Mouse (Mus musculus): ENCODE measurements around the gene Ooep.
"Not testable (repeated sequence)": the region's sequence is repeated elsewhere in the genome, so short reads cannot be mapped to it uniquely, and the experiment has no call there.

Ooep gene

DNA sequence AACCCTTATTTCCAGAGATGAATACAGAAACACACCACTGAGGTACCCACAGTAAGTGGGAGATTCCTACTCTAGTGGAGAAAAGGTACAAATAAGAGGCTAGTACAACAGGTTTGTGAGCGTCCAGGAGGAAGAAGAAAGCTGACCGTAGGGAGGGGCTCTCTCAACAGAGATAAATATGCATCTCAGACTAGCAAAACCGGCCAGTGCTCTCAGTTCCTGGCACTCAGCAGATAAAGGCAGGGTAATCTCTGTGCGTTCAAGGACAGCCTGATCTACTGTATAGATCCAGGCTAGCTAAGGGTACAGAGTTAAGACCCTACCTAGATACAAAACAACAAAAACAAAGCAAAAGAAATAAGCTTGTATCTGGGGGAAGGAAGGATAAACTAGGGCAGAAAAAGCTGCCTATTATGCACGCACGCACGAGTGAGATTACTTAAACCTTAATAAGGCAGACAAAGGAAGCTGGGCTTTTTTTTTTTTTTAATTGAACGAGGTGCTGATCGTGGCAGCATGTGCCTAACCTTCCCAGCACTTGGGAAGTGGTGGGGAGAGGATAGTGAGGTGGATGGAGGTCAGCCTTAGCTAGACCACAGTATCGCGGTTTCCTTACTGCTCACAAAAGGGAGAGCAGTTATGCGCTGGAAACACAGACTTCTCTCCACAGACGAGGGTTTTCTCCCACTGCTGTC, 12.5 kb downstream of the Ooep start:
- no peak for DNase-seq (ENCODE audit: low spot score)

DNA sequence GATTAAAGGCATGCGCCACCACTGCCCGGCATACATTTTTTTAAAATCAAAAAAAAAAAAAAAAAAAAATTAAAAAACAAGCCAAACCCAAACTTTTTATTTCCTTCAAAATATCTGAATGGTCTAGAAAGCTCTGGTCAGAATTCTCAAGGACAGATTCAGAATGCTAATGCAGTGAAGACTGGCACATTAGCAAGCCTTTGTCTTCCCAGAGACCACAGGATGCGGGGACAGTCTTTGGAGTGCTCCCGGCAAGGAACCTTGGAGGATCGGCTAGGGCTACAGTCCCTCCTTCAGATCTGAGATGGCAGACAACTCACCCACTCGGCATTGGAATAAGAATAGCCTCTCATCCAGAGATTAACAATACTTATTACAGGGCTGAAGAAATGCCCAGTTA, 13.8 kb downstream of the Ooep start:
- no peak for DNase-seq (ENCODE audit: low spot score)

DNA sequence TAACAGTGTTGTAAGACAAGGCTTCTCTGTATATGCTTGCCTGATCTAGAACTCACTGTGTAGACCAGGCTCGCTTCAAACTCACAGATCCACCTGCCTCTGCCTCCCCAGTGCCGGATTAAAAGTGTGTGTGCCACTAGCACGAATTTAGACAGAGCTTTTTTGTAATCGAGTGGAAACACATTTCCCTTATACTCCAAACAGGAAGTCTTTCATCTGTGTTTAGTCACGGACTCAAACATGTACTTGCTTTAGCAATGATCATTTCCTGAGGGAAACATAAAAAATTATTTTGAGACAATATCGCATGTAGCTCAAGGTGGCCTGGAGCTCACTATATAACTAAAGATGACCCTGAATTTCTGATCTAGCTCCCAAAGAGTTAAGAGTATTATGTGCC, 15.2 kb downstream of the Ooep start:
- no peak for DNase-seq (ENCODE audit: low spot score)

DNA sequence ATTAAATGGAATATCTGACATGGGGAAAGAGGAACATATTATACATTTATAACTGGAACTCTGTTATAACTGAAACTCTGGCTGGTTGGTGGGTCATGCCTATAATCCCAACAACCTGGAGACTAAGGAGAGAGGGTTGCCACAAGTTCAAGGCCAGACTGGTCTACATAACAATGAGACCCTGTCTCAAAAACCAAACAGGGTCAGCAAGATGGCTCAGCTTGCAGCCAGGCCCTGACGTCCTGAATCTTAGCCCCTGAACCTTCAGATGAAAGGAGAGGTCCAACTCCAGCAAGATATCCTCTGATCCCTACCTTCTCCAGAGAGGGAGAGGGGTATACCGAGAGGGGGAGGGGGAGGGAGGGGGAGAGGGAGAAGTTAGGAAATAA, 18.0 kb downstream of the Ooep start:
- no peak for DNase-seq (ENCODE audit: low spot score)

DNA sequence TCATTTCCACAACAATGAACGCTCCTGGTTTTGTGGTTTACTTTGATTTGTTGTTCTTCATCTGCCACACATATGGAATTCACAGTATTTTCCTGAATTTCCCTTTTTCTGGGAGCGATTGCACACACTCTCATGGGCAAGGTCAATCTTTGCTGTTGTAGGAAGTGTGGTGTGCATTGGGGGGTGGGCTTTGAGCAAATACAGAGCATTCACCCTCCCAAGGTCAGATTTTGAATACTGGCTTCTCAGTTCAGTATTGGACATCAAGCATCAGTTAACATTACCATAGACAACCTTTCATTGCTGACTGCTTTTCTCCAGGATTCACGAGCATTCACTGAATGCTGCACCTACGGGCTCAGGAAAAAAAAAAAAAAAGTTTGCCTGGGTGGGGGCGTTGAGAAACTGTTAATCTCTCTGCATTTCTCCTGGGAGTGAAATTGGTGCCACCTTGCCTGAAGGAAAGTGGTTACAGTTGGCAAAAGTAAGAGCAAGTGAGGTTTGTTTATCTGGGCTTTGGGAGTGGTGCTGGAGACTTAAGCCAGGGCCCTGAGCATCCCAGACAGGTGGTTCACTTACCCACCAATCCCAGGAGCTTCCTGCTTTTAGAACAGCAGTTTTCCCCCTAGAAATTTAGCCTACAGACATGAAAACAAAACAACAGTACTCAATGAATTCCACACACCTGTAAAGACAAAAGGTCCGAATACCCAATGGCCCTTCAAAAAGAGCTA, 18.6 kb downstream of the Ooep start:
- DNase-seq (ENCODE audit: low spot score) = no peak

DNA sequence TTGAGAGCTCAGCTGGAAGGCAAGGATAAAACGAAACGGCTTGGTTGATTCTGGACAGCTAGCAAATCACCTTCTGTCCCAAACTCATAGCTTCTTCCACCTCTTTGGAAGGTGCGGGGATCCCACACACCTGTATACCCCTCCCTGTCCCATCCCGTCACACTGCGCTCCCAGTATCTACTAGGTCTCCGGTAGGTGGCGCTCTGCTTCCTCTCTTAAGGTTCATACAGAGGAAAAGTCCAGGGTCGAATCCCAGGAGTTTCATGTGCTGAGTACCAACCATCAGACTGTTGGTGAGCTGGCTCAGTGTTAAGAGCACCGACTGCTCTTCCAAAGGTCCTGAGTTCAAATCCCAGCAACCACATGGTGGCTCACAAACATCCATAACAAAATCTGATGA, 20.5 kb downstream of the Ooep start:
- peak; percentile 70 for DNase-seq (ENCODE audit: low spot score)

DNA sequence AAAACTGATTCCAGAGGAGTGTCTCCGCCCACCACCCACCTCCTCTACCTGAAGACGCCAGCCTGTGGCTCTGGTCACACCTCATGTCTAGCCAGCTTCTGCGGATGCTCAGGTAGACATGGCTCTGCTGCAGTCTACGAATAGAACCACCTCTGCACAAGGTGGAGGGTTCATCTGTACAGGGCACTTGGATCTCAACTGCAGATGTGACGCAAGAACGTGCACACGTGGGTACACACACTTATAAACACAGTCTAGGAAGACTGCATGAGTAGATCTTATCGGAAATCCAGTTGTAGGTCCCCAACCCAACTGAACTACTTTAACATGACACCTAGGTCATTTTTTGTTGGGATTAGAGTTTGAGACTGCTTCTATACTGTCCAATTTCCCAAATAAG, 22.9 kb downstream of the Ooep start, which contains the start of gene Gsta2:
Gene Gsta2, minus strand, starts transcription at position 178 of the 400 bp plus-strand sequence.
- DNase-seq (ENCODE audit: low spot score) = no peak

DNA sequence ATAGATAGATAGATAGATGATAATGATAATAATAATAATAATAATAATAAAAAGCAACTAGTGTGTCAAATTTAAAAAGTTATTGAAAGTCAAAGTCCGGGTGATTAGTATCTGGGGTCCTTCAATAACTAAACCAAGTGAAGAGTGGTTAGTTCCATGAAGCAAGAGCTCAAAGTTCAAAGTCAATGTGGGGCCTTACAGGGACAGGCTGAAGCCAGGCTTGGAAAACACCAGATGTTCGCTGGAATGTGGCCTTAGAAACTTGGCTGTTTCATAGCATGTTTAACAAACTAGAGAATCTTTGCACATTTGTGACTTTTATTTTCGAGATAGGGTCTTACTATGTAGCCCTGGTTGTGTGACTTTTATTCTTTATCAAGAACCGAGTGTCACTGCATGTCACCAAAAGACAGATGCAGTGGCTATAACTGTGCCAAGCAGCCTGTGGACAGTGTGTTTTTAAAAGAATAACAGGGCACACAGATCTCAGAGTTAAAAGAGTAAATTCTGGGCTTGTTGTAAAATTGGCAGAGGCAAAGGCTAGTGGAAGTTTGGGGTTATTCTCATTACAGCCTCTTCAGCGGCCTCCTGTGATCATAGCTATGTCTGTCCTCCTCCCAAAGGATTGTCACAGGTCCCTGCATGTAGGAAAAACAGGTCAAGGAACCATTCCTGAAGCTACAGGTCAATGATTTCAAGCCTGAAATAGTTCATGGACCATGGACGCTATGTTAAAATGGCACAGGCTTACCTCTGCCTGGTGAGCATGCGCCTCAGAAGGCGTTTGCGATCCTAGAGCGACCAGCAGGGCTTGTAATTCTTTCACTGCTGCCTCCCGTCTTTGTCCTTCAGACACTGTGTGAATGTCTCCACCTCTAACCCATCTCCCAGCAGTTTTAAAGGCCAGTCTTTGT, 23.6 kb downstream of the Ooep start:
- DNase-seq (ENCODE audit: low spot score) = no peak

DNA sequence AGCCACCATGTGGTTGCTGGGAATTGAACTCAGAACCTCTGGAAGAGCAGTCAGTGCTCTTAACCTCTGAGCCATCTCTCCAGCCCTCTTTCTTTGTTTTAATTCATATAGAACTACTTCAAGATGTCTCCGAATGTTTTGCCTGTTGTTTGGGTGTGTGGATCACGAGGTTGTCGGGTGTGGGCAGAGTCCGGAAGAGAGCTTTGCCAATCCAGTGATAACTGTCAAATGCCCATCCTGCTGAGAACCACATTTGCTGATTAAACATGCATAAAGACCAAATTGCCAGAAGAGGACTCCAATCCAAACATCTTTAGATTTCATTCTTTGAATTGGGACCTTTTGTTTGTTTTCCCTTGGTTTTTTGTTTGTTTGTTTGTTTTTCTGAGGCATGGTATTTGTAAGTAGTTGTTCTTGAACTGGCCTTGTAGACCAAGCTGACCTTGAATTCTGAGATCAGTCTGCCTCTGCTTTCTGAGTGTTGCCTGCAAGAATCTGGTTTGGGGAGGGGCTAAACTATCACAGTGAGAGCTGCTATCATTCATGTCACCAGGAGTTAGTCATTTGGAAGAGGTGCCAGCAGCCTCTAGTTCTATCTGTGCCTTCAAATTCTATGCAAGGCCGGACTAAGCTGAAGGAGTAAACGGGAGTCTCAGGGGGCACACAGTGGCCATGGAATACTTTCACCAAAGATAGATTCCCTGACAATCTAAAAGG, 26.9 kb downstream of the Ooep start:
- no peak for DNase-seq (ENCODE audit: low spot score)

DNA sequence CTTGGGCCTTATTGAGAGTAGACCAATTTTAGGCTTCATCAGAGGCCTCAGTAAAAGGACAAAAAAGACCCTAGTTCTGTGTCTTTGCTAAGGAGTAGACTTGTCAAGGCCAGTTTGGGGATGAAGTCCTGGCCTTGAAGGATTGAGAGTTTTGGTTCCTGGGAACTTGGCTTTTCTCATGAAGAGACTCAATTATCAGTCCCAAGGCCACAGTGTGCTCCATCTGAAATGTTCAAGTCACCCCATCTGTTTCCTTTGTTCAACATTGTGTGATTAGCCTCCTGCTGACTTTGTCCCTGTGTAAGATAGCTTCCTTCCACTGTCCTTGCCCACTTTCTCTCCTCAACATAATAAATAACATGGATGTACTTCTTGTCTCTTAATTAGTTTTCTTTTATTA, 28.5 kb downstream of the Ooep start:
- DNase-seq (ENCODE audit: low spot score) = peak; percentile 52

DNA sequence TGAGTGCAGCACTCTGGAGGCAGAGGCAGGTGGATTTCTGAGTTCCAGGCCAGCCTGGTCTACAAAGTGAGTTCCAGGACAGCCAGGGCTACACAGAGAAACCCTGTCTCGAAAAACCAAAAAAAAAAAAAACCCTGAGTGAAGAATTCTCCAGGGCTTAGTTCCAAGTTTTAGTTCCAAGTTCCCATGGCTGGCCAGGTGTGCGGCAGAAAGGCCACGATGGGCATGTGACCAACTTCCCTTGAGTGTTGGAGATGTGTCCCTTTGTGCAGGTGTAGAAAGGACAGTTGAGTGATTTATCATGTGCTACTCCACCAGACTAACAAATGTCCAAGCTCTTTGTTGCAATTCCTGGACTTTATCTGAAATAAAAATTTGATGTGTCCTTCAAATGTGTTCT, 29.4 kb downstream of the Ooep start:
- DNase-seq (ENCODE audit: low spot score) = not testable (repeated sequence)

DNA sequence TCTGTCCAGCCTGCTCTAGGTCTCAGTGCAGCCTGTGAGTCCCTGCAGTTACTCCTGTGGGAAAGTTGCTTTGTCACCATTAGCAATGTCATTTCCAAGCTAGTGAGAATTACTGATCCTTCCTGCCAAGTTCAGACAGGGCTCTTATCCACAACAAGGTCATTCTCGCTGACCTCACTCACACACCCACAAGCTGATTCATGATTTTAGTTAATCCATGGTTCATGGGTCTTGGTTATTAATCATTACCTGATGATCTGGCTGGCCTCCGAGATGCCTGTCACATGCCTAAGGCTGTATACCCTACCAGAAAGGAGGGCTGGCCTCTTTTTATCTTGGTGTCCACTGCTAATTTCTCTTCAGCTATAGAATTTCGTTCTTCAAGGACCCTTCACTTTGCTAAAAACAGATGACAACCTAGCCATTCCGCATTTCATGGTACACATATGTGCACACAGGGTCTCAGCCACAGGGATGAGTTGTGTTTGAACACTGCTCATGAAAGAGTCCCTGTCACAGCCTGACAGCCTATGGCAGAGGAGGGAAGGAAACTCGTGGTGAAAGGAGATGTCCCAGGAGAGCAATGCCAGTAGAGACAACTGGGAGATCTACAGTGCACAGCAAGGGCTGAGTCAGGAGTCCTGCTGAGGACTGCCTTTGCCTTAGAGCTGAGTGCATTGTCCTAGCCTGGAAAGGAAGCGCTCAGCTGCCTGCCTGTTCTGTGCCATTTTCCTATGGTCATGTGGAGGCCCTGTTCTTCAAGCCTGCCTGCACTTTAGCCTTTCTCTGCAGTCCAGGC, 30.1 kb downstream of the Ooep start:
- not testable (repeated sequence) for DNase-seq (ENCODE audit: low spot score)

DNA sequence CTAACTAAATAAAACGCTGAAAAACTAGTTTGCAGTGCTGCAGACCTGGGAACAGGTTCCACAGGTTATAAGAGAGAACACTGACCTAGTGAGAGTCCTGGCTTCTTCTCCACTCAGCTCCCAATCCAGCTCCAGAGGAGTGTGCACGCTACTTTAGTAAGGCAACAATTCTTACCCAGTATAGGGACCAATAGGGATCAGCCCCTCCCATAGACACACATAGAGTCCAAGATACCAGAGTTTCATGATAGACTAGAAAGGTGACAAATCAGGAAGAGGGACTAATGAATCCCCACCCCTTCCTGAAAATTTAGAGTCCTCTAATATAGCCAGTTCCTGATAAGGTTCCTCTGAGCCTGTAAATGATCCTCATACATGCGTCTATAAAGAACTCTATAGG, 31.5 kb downstream of the Ooep start:
- DNase-seq (ENCODE audit: low spot score) = no peak

DNA sequence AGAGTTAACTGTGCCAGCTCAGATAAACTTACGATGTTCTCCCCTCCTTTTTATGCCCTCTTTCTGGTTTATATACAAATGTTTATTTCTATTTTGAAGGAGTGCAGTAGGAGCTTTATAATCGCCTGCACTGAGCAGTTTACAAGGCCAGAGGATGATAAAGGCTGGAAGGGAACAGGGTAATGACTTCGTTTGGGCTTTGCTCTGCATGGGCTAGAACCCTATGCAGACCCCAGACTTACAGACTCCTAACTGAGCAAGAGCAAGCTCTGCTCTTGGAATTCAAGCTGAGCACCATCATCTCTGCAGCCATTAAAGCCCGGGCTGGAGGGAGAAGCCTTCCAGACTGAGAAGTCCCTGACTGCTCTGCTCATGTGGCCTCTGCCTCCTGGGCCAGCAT, 33.3 kb downstream of the Ooep start:
- DNase-seq (ENCODE audit: low spot score) = not testable (repeated sequence)

DNA sequence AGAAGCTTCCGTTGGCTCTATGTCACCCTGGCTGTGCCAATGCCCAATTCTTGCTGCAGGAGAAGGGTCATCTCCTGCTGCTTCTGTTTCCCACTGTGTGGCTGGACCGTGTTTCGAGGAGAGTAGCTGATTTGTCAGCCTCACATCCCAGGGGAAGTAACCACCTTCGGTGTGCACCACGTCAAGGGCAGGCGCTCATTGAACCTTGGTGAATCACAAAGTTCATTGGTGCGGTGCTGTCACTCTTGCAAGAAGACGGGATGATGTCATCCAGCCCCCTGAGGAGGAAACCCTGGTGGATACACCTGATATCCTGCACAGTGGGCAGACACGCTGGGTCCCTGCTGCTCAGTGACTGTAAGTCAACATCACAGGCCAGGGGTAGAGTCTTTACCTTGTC, 35.5 kb downstream of the Ooep start:
- not testable (repeated sequence) for DNase-seq (ENCODE audit: low spot score)

DNA sequence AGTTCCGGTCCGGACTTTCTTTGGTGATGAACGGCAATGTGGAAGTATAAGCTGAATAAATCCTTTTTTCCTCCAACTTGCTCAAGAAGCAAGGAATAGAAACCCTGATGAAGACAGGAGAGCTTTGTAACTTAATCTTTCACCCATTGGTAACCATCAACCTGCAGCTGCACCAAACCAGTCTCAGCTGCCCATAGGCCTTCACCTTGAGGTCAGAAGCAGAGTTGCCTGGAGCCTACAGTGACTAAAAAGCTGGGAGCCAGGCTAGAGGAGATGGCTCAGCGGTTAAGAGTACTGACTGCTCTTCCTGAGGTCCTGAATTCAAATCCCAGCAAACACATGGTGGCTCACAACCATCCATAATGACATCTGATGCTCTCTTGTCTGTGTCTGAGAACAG, 36.0 kb downstream of the Ooep start:
- DNase-seq (ENCODE audit: low spot score) = not testable (repeated sequence)

DNA sequence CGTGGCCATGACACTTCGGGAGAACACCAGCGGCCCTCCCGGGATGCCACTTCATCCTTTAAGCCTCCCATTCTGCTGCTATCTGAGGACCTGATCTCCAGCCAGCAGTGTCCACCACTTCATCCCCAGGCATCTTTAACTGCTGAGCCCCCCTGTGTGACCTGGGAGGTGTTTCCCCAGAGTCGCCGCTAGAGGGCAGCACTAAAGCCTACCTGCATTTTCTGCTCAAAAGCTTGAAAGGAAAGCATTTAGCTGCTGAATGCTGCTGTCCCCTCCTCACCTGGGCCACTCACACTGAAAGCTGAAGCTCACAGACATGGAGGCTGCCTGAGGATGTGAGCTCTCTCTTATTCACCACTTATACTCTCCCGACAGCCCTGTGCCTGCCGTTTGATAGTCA, 38.2 kb downstream of the Ooep start:
- DNase-seq (ENCODE audit: low spot score) = peak; percentile 38

DNA sequence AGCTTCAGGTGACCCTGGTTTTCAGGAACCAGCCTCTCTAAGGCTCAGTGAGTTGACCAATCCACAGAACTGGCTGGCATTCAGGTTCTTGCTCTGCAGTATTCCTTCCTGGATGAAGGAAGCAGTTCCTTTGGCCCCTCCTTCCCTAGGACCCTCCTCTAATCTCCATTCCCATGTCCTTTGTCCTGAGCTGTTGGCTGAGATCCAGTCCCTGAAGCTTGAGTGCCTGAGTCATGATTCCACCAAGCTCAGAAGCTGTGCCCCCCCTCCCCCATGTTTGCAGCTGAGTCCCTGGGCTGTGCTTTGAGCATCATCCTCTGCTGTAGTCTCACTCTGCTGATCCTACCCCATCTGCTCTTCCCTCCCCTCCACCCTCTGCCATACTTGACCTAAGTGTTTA, 41.5 kb downstream of the Ooep start:
- DNase-seq (ENCODE audit: low spot score) = not testable (repeated sequence)

DNA sequence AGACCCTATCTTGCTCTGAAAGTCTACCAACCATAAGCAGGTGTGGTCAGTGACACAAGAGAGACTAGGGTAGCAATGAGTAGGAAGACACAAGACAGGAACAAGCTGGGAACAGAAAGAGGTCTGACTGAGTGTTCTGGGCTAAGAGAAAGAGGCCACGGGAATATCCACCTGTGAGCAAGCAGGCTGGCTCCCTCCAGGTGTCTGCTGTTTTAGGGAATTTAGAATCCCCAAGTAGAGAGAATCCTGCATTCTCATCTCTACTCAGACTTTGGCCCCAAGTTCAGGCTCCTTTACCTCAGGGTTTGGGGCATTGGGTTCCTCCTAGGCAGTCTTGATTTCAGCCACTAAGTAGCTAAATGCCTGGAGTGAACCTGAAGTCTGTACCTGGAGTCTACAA, 51.2 kb downstream of the Ooep start, which contains the start of gene Omt2b:
Gene Omt2b, plus strand, starts transcription at position 301 of the 400 bp plus-strand sequence.
- not testable (repeated sequence) for DNase-seq (ENCODE audit: low spot score)
